Mouse (Mus musculus): Measurements from ENCODE around the gene Ube2h.

GRCm38 (mm10) chr6:30351290-30351689, 47.0 kb upstream of the Ube2h start:
- TF ChIP-seq CTCF (conservative IDR thresholded peaks at IDR 0.05; ENCODE audit: insufficient read depth, insufficient read length, low read depth, low read length) (no peak), POLR2A (IDR thresholded peaks at IDR 0.05; ENCODE audit: low read depth, low read length) (no peak)
